ENCODE assay signal across 7 mouse cellular contexts in the genomic region with DNA sequence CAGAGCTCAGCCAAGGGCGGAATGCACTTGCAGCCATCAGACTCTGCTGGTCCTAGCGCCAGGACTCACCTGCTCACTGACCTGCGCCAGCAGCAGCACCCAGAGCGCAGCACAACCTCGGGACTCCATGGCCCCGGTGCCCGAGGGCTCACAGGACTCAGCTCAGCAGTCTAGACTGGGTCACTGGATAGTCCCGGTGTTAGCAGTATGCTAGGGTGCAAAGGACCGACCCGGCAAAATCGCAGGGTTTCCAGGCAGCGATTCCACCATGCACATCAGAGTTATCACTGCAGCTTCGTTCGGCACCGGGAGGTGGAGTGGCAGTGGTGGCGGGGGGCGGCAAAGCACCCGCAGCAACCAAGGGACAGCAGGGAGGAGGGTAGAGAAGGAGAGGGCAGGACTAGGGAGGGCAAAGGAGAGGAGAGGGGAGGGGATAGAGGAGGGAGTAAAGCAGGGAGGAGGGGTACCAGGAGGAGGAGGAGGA. TPM values are rescaled to one million over a fixed set of nuclear protein-coding genes. Genes with fewer than 3 reads are reported as not detected.
DNase-seq lines count a peak whose midpoint lies in the region; ATAC-seq lines count a peak whose summit lies in the region.

Adamts16 (minus strand) TSS at position 391 of the 484 bp plus-strand sequence.

- peak; percentile 13 to 33 for DNase-seq in right cerebral cortex, adult 2 months (ENCODE audit: low spot score in 2 of 2)
- no peak for DNase-seq in right cerebral cortex, postnatal 36 days (ENCODE audit: low spot score in 2 of 2)
- DNase-seq in forebrain, embryonic 14.5 days (ENCODE audit: low spot score): no peak
- peak; percentile 50 to 69 for DNase-seq in kidney, postnatal 4 days
- DNase-seq in retina, postnatal 1 day: peak; percentile 40
- no peak for DNase-seq in yolk sac, embryonic 10.5 days (ENCODE audit: low spot score)
- DNase-seq in ovary, postnatal 10 days (ENCODE audit: low spot score): no peak

- ATAC-seq in forebrain, embryonic 14.5 days: peak; percentile 40; the same call in 1 of the 2 replicates

- H3K4me3 ChIP-seq in forebrain, embryonic 14.5 days (ENCODE audit: low read depth, low read length): peak within 1 kb of the TSS; percentile 31

- peak within 1 kb of the TSS; percentile 46 for H3K9ac ChIP-seq in forebrain, embryonic 14.5 days (ENCODE audit: low read length)

- no peaks in the 10 kb centered on the region for H3K36me3 ChIP-seq in forebrain, embryonic 14.5 days (ENCODE audit: control insufficient read depth, insufficient read depth, low read length)

- H3K9me3 ChIP-seq in forebrain, embryonic 14.5 days (replicated peaks; ENCODE audit: control insufficient read depth, low read length): no peaks in the 10 kb centered on the region

- WGBS in forebrain, embryonic 14.5 days: 0% methylated on average over 18 of the region's 18 CpGs

- H3K4me2 ChIP-seq in forebrain, embryonic 14.5 days (ENCODE audit: low read length): peak within 1 kb of the TSS; percentile 63

- peaks cover 5% of the 10 kb centered on the region; the same call in 1 of the 2 replicates for H3K4me1 ChIP-seq in forebrain, embryonic 14.5 days (ENCODE audit: control insufficient read depth, insufficient read depth, low read length)

- no peak within 1 kb of the TSS for H3K27ac ChIP-seq in forebrain, embryonic 14.5 days (ENCODE audit: low read depth, low read length)

- H3K27me3 ChIP-seq in forebrain, embryonic 14.5 days (replicated peaks; ENCODE audit: control insufficient read depth, insufficient read depth, low read length): 0 out of 2 replicates have a peak, but pooled peaks cover 18% of the 10 kb centered on the region

RNA-seq across cellular contexts. Expression of gene Adamts16, which starts in this region (rescaled TPM):
- polyA plus RNA-seq in forebrain, embryonic 14.5 days (2014; fragmentation: Nextera tagmentation; extraction: Ambion mirVana): 0.39 and 0.68 TPM in 2 replicates

Comparison
In these comparisons a context has a peak if more than half of its experiments do, and no peak if none do; other contexts are left out.
1. DNase-seq: peak in right cerebral cortex, adult 2 months (2 of 2), kidney, postnatal 4 days (2 of 2) and retina, postnatal 1 day (single experiment); none in right cerebral cortex, postnatal 36 days (0 of 2), forebrain, embryonic 14.5 days (single experiment), yolk sac, embryonic 10.5 days (single experiment) and ovary, postnatal 10 days (single experiment).
2. Peak in ATAC-seq, H3K4me3 ChIP-seq, H3K9ac ChIP-seq and H3K4me2 ChIP-seq in forebrain, embryonic 14.5 days; RNA of the gene not detected or under 1 TPM.